Mouse (Mus musculus) forebrain, embryonic 13.5 days (tissue): ENCODE measurements around the gene Wipi1. TPM values are rescaled to one million over a fixed set of nuclear protein-coding genes. Genes with fewer than 3 reads are reported as not detected.

Source experiments
- ATAC-seq: fragments of 200-750 bp; cut with Nextera tagmentation; 2 replicates; pipeline ENCODE4 v1.8.0; 2017
- H3K27ac ChIP-seq: fragments of 300-500 bp; sonication (generic); 2 replicates; pipeline ENCODE4 v1.5.1; 2015; ENCODE audit warnings: inconsistent platforms, mild to moderate bottlenecking, moderate library complexity
- H3K27me3 ChIP-seq: fragments of 300-500 bp; sonication (generic); 2 replicates; pipeline ENCODE4 v1.6.1; 2015; ENCODE audit warnings: mild to moderate bottlenecking, inconsistent platforms
- H3K36me3 ChIP-seq: fragments of 300-500 bp; sonication (generic); 2 replicates; pipeline ENCODE4 v1.6.1; 2015; ENCODE audit warnings: mild to moderate bottlenecking, inconsistent platforms; ENCODE audit not compliant: poor library complexity, severe bottlenecking
- H3K4me1 ChIP-seq: fragments of 300-500 bp; sonication (generic); 2 replicates; pipeline ENCODE4 v1.6.1; 2015; ENCODE audit warnings: inconsistent platforms
- H3K4me2 ChIP-seq: fragments of 300-500 bp; sonication (generic); 2 replicates; pipeline ENCODE4 v1.6.1; 2015; ENCODE audit warnings: inconsistent platforms, mild to moderate bottlenecking, moderate library complexity
- H3K4me3 ChIP-seq: fragments of 300-500 bp; sonication (generic); 2 replicates; pipeline ENCODE4 v1.5.1; 2015; ENCODE audit warnings: mild to moderate bottlenecking, inconsistent platforms
- H3K9ac ChIP-seq: fragments of 300-500 bp; sonication (generic); 2 replicates; pipeline ENCODE4 v1.6.1; 2015; ENCODE audit warnings: mild to moderate bottlenecking, inconsistent platforms
- H3K9me3 ChIP-seq: fragments of 300-500 bp; sonication (generic); replicated peaks from 2 replicates; pipeline ENCODE4 v1.6.1; 2016; ENCODE audit warnings: inconsistent platforms
- WGBS: fragments of 180-500 bp; shearing (Covaris S2); methylation state at CpG from one replicate; pipeline ENCODE4 v1.1.7; 2015; 5-methylcytosine and 5-hydroxymethylcytosine counted together
- polyA plus RNA-seq: library from polyadenylated mRNA; unstranded; fragments of >200 nt; fragmentation: Nextera tagmentation; extraction: Ambion mirVana; gene quantifications from 2 replicates; pipeline ENCODE4 v1.2.1, GENCODE M21; 2015

Gene Wipi1
- polyA plus RNA-seq, 1 experiment from 2014 or later = 8.8 TPM

DNA sequence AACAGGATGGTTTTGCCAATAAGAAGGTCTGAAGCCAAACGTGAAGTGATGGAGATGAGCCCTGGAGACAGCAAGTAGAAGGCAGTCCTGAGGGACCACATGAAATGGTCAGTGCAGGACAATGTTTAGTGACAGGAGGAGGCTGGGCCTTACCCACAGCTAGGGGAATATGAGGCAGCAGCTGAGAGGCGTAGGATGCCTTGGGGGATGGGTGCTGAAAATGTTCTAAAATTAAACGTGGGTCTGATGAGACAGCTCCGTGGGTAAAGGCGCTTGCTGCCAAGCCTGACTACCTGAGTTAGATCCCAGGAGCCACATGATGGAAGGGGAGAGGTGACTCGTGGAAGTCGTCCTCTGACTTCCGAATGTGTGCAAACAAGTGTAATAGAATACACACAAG lies 21.8 kb downstream of the Wipi1 start:
- H3K36me3 ChIP-seq = no peaks in the 10 kb centered on the region
- H3K9ac ChIP-seq = no peak overlapping the region
- no peaks in the 10 kb centered on the region for H3K9me3 ChIP-seq
- no peaks in the 10 kb centered on the region for H3K27me3 ChIP-seq
- H3K27ac ChIP-seq = no peak overlapping the region
- WGBS = 83% methylated on average over 8 of the region's 8 CpGs
- H3K4me2 ChIP-seq = no peak overlapping the region
- ATAC-seq = no peak
- H3K4me3 ChIP-seq = no peak overlapping the region
- H3K4me1 ChIP-seq = no peaks in the 10 kb centered on the region

DNA sequence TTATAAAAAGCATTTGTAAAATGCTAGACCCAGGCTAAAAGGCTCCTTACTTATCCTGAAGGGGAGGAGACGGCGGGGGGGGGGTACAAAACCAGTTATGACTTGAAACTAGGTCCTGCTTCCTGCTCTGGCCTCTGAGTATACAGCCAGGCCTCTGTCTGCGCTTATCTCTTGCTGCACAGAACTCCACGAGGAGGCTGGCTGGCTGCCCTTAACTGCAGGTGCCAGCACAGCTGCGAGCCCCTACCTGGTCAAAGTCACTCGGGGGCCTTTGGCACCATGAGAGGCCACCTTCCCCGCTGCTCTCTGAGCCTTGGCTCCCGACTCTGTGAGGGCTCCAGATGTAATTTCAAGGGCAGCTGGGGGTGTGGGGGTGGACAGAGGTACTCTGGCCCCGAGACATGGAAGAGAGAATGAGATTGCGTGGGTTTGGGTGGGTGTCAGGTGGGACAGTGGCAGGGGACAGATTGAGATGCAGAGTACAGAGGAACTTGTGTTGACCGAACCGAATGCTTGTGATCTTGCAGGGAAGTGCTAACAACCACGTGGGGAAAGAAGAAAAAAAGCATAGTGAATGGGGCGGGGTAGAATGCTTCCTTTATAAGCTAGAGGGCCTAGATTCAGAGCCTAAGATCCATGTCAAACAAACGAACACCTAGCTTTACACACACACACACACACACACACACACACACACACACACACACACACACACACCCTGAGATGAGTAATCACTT lies 24.0 kb downstream of the Wipi1 start:
- no peak overlapping the region for H3K4me3 ChIP-seq
- no peaks in the 10 kb centered on the region for H3K9me3 ChIP-seq
- no peak overlapping the region for H3K9ac ChIP-seq
- H3K4me1 ChIP-seq = no peaks in the 10 kb centered on the region
- ATAC-seq = no peak
- no peak overlapping the region for H3K4me2 ChIP-seq
- no peaks in the 10 kb centered on the region for H3K36me3 ChIP-seq
- WGBS = 77% methylated on average over 14 of the region's 15 CpGs
- no peak overlapping the region for H3K27ac ChIP-seq
- no peaks in the 10 kb centered on the region for H3K27me3 ChIP-seq

DNA sequence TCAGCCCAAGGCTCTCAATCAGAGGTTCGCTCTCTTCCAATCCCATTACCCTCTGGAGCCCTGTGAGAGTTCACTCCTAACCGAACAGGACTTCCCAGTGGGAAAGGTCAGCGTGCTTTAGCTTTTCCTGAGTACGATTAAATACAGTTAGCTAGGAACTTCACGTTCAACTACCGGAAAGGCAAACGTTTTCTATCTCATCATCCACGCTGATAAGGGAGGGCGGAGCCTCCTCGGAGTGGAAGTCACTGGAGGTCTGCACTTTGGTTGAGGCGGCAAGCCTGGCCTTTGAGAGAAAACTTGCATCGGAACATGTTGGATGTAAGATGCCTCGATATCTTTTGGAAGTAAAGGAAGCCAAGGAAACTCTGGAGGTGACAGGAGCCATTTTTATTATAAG lies 24.7 kb downstream of the Wipi1 start:
- Histone ChIP-seq H3K27me3 (no peaks in the 10 kb centered on the region), H3K27ac (no peak overlapping the region), H3K4me2 (no peak overlapping the region), H3K36me3 (no peaks in the 10 kb centered on the region), H3K9me3 (no peaks in the 10 kb centered on the region), H3K4me3 (no peak overlapping the region), H3K4me1 (no peaks in the 10 kb centered on the region), H3K9ac (no peak overlapping the region)
- ATAC-seq = no peak
- WGBS = 68% methylated on average over 13 of the region's 13 CpGs

DNA sequence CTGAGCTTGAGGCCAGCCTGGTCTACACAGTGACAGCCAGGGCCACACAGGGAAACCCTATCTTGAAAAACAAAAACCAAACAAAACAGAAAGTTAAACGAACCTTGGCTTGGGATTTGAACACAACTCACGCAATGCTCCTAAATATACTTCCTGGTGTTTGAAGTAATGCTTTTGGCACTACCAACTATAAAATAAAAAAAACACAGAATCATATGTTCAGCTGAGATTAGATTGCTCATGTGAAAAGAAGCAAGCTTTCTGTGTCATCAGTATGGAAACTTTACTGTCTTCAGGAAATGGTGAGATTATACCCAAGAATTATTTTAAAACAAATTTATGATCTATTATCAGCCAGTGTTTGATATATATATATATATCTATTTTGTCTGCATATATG lies 25.3 kb downstream of the Wipi1 start:
- Histone ChIP-seq H3K27ac (no peak overlapping the region), H3K4me1 (no peaks in the 10 kb centered on the region), H3K4me3 (no peak overlapping the region), H3K36me3 (no peaks in the 10 kb centered on the region), H3K27me3 (no peaks in the 10 kb centered on the region), H3K9ac (no peak overlapping the region), H3K9me3 (no peaks in the 10 kb centered on the region), H3K4me2 (no peak overlapping the region)
- no peak for ATAC-seq
- WGBS = 88% methylated on average over 2 of the region's 2 CpGs

DNA sequence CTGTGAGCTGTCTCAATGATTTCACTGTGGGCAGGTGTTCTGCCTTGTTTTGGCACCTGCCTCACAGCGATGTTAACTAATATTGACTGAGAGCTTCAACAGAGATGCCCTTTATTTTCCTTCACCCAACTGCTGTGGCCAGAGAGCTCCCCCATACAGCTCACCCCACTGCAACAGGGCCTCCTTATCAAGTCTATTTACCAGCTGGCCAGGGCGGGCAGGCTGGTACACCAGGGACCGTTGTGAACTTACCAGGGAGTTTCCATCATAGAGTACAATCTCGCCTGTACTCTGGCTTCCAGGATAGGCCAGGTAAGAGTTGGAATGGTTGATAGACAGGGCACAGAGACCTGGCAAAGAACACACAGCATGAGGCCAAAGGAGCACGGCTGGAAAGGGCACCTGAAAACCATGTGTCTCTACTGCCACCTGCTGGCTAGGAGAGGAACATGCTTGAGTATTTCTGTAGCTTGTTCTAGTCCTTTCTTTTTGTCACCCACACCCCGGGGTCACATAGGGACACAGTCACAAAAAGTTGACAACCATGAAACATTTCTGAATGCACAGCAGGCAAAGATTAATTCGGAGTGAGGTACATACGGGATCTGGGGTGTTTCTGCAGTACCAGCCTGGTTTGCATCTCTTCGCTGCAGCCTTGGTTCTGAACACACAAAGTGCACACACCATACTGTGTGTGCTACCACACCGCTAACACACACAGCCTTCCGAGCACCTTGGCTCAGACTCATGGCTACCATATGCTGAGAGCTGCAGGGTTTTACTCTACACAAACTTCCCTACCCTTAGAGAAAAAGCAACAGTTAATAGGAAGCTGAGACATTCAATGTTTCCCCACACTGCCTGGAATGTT lies 26.7 kb downstream of the Wipi1 start:
- Histone ChIP-seq H3K27me3 (no peaks in the 10 kb centered on the region), H3K27ac (no peak overlapping the region), H3K9ac (no peak overlapping the region), H3K4me1 (no peaks in the 10 kb centered on the region), H3K4me2 (no peak overlapping the region), H3K9me3 (no peaks in the 10 kb centered on the region), H3K36me3 (no peaks in the 10 kb centered on the region), H3K4me3 (no peak overlapping the region)
- WGBS = 45% methylated on average over 11 of the region's 11 CpGs
- ATAC-seq = peak; percentile 81

DNA sequence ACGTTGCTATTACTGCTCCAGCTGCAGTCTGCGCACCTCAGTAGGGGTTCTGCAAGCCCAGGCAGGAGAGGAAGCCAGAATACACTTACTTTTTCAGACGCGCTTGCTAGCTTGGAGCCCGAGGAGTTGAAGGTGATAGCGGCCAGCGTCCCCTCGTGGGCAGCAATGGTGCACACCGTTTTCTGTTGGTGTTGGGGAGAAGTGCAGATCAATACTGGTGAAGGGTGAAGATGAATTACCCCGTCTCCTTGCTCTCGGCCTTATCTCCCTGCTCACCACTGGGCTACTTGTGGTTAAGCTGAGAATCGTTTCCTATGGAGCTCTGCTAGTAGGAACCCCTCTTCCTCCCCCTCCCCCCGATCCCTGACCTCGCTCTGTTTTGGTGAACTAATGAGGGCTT lies 27.8 kb downstream of the Wipi1 start:
- 84% methylated on average over 14 of the region's 14 CpGs for WGBS
- Histone ChIP-seq H3K27me3 (no peaks in the 10 kb centered on the region), H3K9me3 (no peaks in the 10 kb centered on the region), H3K4me2 (no peak overlapping the region), H3K27ac (no peak overlapping the region), H3K4me1 (no peaks in the 10 kb centered on the region), H3K4me3 (no peak overlapping the region), H3K9ac (no peak overlapping the region), H3K36me3 (no peaks in the 10 kb centered on the region)
- ATAC-seq = no peak

DNA sequence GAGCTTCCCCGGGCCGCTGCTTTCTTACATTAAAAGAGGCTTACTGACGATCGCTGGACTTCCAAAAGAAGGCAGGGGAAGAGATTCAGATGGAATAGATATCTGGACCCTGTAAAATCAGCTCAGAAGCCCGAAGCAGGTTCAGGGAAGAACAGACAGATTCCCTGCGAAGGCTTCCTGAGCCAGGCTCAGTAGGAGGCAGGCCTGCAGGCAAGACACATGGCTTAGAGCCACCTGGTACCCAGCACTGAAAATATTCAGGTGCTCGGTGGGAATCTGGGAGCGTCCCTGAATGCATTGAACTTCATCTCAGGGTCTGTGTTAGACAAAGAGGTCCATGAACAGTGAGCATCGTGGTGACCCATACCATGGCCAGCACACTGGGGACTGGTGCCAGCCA lies 31.8 kb downstream of the Wipi1 start:
- 81% methylated on average over 9 of the region's 9 CpGs for WGBS
- H3K27me3 ChIP-seq = no peaks in the 10 kb centered on the region
- no peak overlapping the region for H3K9ac ChIP-seq
- no peak overlapping the region for H3K4me2 ChIP-seq
- ATAC-seq = no peak
- no peak overlapping the region for H3K27ac ChIP-seq
- H3K36me3 ChIP-seq = no peaks in the 10 kb centered on the region
- peaks cover 16% of the 10 kb centered on the region for H3K4me1 ChIP-seq
- H3K4me3 ChIP-seq = no peak overlapping the region
- no peaks in the 10 kb centered on the region for H3K9me3 ChIP-seq

DNA sequence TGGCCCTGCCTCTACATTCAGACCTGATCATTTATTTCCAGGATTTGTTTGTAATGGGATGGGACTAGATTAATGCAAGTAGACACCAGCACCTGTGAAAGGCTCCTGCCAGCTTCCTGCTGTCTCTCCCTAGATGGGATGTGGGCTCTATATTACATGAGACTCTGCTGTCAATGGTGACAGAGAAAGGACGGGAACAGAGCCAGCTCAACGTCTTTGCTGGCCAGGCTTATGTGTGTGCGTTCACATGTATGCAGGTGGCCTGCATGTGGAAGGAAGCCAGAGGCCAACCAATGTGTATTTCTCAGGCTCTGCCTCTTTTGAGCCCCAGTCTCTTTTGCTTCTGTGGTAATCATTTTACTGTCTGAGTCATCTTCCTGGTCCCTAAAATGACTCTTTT lies 33.2 kb downstream of the Wipi1 start:
- WGBS = 59% methylated on average over 3 of the region's 3 CpGs
- no peak overlapping the region for H3K4me3 ChIP-seq
- no peaks in the 10 kb centered on the region for H3K27me3 ChIP-seq
- peaks cover 16% of the 10 kb centered on the region for H3K4me1 ChIP-seq
- no peak overlapping the region for H3K27ac ChIP-seq
- no peaks in the 10 kb centered on the region for H3K36me3 ChIP-seq
- no peak for ATAC-seq
- no peak overlapping the region for H3K9ac ChIP-seq
- H3K4me2 ChIP-seq = no peak overlapping the region
- H3K9me3 ChIP-seq = no peaks in the 10 kb centered on the region

DNA sequence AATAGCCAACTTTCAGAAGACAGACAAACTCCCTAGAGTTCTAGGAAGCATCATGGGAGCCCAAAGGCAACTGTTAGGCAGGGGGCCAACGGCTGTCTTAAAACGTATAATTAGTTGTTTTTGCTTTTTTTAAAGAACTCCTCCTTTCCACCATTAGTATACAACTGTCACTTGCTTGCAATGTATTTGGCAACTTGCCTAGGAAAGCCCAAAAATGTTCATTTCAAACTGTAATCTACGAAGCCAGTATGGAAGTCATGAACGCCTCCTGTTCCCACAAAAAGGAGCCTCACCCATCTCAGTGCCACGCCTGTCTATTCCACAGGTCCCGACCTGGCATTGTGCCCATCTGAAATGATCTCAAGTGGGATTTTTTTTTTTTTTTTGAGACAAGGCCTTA lies 35.9 kb downstream of the Wipi1 start:
- peaks cover 16% of the 10 kb centered on the region for H3K4me1 ChIP-seq
- no peak overlapping the region for H3K4me3 ChIP-seq
- peak; percentile 48; the same call in 1 of the 2 replicates for ATAC-seq
- no peaks in the 10 kb centered on the region for H3K9me3 ChIP-seq
- no peaks in the 10 kb centered on the region for H3K27me3 ChIP-seq
- H3K9ac ChIP-seq = no peak overlapping the region
- no peak overlapping the region for H3K27ac ChIP-seq
- no peak overlapping the region for H3K4me2 ChIP-seq
- 71% methylated on average over 6 of the region's 6 CpGs for WGBS
- no peaks in the 10 kb centered on the region for H3K36me3 ChIP-seq

DNA sequence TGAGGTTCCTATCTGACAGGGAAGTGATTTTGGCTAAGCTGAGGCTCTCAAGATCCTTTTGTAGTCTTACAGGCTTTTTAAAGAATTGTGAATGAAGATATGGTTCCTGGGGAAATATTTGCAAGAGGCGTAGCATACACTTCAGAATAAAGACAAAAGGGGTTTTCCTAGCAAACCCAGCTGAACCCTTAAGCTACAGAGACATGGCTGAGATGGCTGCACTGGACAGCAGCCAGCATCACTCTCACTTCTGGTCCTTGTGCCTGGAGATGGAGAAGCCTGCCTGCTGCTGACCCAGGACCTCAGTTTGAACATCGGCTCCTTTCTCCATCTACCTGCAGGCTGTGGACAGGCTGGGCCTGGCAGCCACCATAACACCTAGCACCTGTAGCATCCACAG lies 37.2 kb downstream of the Wipi1 start:
- H3K27me3 ChIP-seq = no peaks in the 10 kb centered on the region
- WGBS = 82% methylated on average over 2 of the region's 2 CpGs
- ATAC-seq = no peak

DNA sequence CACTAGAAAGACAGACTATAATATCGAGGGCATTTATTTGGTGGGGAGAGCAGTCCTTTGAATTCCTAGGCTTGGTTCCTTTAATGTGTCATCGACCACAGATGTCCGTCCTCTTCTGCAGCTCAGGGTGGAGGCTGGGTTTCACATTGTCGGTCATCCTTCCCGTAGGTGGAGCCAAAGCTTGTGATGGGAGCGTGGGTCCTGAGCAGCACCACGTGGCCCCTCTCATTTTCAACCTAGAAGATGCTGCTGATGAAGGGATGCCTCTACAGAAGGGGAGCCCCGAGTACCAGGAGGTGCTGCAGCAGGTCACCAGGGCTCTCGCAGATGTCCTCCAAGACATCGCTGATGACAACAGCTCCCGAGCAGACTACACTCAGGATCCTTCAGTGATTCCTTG lies 39.7 kb downstream of the Wipi1 start:
- Histone ChIP-seq H3K36me3 (no peaks in the 10 kb centered on the region), H3K9me3 (no peaks in the 10 kb centered on the region), H3K4me3 (no peak overlapping the region), H3K27ac (no peak overlapping the region), H3K9ac (no peak overlapping the region), H3K4me2 (no peak overlapping the region), H3K27me3 (no peaks in the 10 kb centered on the region), H3K4me1 (peaks cover 4% of the 10 kb centered on the region; the same call in 1 of the 2 replicates)
- ATAC-seq = no peak
- WGBS = 88% methylated on average over 11 of the region's 11 CpGs

More for the DNA sequence above, 37.2 kb downstream of the Wipi1 start:
- Histone ChIP-seq H3K4me2 (no peak overlapping the region), H3K36me3 (no peaks in the 10 kb centered on the region), H3K9ac (no peak overlapping the region), H3K9me3 (no peaks in the 10 kb centered on the region), H3K4me3 (no peak overlapping the region), H3K27ac (no peak overlapping the region), H3K4me1 (peaks cover 16% of the 10 kb centered on the region)

DNA sequence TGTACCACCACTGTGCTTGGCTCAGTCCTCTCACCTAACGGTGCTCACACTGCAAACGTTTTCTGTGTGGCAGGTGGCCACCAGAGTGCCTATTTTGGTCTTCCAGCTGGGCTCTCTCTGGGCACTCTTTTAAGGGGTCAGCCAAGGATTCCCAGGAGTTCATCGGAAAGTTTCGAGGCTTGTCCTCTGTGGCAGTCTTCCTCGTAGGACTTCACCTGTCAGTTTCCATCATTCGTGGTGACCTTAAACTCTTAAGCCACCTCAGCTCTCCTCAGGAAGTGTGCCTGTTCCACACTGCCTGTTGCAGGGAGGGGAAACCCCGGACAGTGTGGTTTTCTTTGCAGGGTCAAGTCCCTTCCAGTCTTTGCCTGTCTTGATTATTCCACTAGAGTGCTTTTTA lies 42.0 kb downstream of the Wipi1 start:
- Histone ChIP-seq H3K4me2 (no peak overlapping the region), H3K4me3 (no peak overlapping the region), H3K27me3 (no peaks in the 10 kb centered on the region), H3K27ac (no peak overlapping the region), H3K4me1 (no peaks in the 10 kb centered on the region), H3K36me3 (no peaks in the 10 kb centered on the region), H3K9ac (no peak overlapping the region), H3K9me3 (no peaks in the 10 kb centered on the region)
- 76% methylated on average over 7 of the region's 7 CpGs for WGBS
- no peak for ATAC-seq
